20 mouse cellular contexts compared by ENCODE assay signal in the genomic region with DNA sequence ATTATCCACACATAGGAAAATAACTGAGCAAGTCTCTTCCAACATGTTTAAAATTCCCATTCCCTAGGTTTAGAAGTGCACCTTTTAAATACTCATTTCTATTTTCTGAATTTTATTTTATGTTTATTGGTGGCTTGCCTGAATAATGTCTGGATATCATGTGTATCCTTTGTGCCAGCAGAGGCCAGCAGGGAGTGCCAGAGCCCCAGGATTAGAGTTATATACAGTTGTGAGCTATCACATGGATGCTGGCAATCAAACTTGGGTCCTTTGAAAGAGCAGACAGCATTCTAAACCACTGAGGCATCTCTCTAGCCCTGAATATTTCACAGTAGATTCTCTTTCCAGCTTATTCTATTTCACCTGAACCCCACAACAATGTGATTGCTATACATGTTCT.
A peak's percentile ranks its signal among the peaks of the same experiment; 100 is the strongest.
DNase-seq lines count a peak whose midpoint lies in the region; ATAC-seq and TF ChIP-seq lines count a peak whose summit lies in the region.
"Had no signal": no experiment of that assay in that cellular context is flagged by ENCODE, and none has a peak within 500 bp of the region (broad histone marks: within the 10 kb centered on the region; RNA-seq: fewer than 3 reads in every experiment).

No protein-coding gene starts in this region.

- no peak for DNase-seq in kidney, postnatal 0 days (ENCODE audit: low spot score)
- DNase-seq in kidney, adult 9 months: no peak
- DNase-seq in liver, postnatal 0 days: no peak
- no peak for DNase-seq in liver
- DNase-seq in Patski (ENCODE audit: low read depth, low spot score): no peak
- DNase-seq: adrenal gland, postnatal 14 days; cerebellum, adult 2 months; cerebellum, postnatal 10 days; gastrocnemius, postnatal 10 days; heart, adult 18-20 months; heart, postnatal 10 days; heart, postnatal 4 days had no signal

- no peak for ATAC-seq in kidney, postnatal 0 days (replicated peaks; ENCODE audit: low FRiP score, low read depth)
- no peak for ATAC-seq in liver, postnatal 0 days
- ATAC-seq in Patski: no peak
- ATAC-seq in erythroid progenitor cell, adult 5-6 weeks (replicated peaks; ENCODE audit: low FRiP score, poor library complexity, severe bottlenecking): no peak
- no peak for ATAC-seq in activated CD4-positive, CD25-positive, alpha-beta regulatory T cell, adult 4 months
- ATAC-seq: forebrain, embryonic 15.5 days; hindbrain, embryonic 16.5 days had no signal

- CTCF ChIA-PET in Patski (lab: Charles Lee): interaction anchor here (0.9 to 4.2 kb wide), 7 partner anchors 11 to 394 kb away, joined by 3 to 23 read pairs (median 3); no protein-coding TSS in a partner anchor

- H3K4me1 ChIP-seq in kidney, postnatal 0 days (replicated peaks; ENCODE audit: insufficient read depth, low read length): no peaks in the 10 kb centered on the region
- H3K4me1 ChIP-seq in liver, postnatal 0 days (ENCODE audit: insufficient read depth): peaks cover 3% of the 10 kb centered on the region

- POLR2A ChIA-PET in Patski (lab: Charles Lee): no interaction called here

- no peak overlapping the region for H3K9ac ChIP-seq in kidney, postnatal 0 days (ENCODE audit: low read depth, low read length)
- H3K9ac ChIP-seq in liver, postnatal 0 days (replicated peaks): no peak overlapping the region
- H3K9ac ChIP-seq: forebrain, embryonic 15.5 days; hindbrain, embryonic 12.5 days had no signal

- in situ Hi-C loops in Patski (cut with MboI; ENCODE audit: low pct_unique_long_range_greater_than_20kb): loop anchor here (5.0 kb wide), 3 partner anchors 118 to 393 kb away; no protein-coding TSS in a partner anchor

- H3K27me3 ChIP-seq in kidney, postnatal 0 days (ENCODE audit: insufficient read depth, low read length): no peaks in the 10 kb centered on the region
- H3K27me3 ChIP-seq in liver, postnatal 0 days (ENCODE audit: insufficient read depth, low read length): no peaks in the 10 kb centered on the region
- no peaks in the 10 kb centered on the region for H3K27me3 ChIP-seq in Patski
- H3K27me3 ChIP-seq: forebrain, embryonic 15.5 days; hindbrain, embryonic 12.5 days had no signal

- H3K4me2 ChIP-seq in kidney, postnatal 0 days (ENCODE audit: low read length): no peak overlapping the region
- no peak overlapping the region for H3K4me2 ChIP-seq in liver, postnatal 0 days (ENCODE audit: low read depth, low read length)
- H3K4me2 ChIP-seq: forebrain, embryonic 15.5 days; hindbrain, embryonic 12.5 days had no signal

- H3K9me3 ChIP-seq in kidney, postnatal 0 days (replicated peaks; ENCODE audit: low read length): no peaks in the 10 kb centered on the region
- no peaks in the 10 kb centered on the region for H3K9me3 ChIP-seq in liver, postnatal 0 days (ENCODE audit: low read length)
- H3K9me3 ChIP-seq: embryonic facial prominence, embryonic 10.5 days; forebrain, embryonic 10.5 days; forebrain, embryonic 15.5 days; heart, embryonic 10.5 days; hindbrain, embryonic 12.5 days had no signal

- H3K27ac ChIP-seq in kidney, postnatal 0 days: no peak overlapping the region
- H3K27ac ChIP-seq in liver, postnatal 0 days (ENCODE audit: low read depth): no peak overlapping the region
- H3K27ac ChIP-seq: embryonic facial prominence, embryonic 10.5 days; forebrain, embryonic 10.5 days; forebrain, embryonic 15.5 days; heart, embryonic 10.5 days; hindbrain, embryonic 12.5 days had no signal

- peak; percentile 26; the same call in 1 of the 2 replicates for TF ChIP-seq CTCF in kidney, postnatal 0 days (IDR thresholded peaks at IDR 0.05; ENCODE audit: low read depth)
- TF ChIP-seq CTCF in liver, postnatal 0 days (IDR thresholded peaks at IDR 0.05; ENCODE audit: low read depth): peak; percentile 21; the same call in 1 of the 2 replicates
- peak; percentile 46 for TF ChIP-seq CTCF in Patski (IDR thresholded peaks at IDR 0.05)

- H3K36me3 ChIP-seq in kidney, postnatal 0 days (ENCODE audit: insufficient read depth, low read length): no peaks in the 10 kb centered on the region
- no peaks in the 10 kb centered on the region for H3K36me3 ChIP-seq in liver, postnatal 0 days (replicated peaks; ENCODE audit: insufficient read depth, low read length)
- H3K36me3 ChIP-seq: embryonic facial prominence, embryonic 10.5 days; forebrain, embryonic 10.5 days; forebrain, embryonic 15.5 days; heart, embryonic 10.5 days; hindbrain, embryonic 12.5 days had no signal

- no peak for TF ChIP-seq EP300 in liver, postnatal 0 days (IDR thresholded peaks at IDR 0.05; ENCODE audit: low read depth)

- no peak overlapping the region for H3K4me3 ChIP-seq in kidney, postnatal 0 days (replicated peaks; ENCODE audit: low read depth, low read length)
- no peak overlapping the region for H3K4me3 ChIP-seq in liver, postnatal 0 days (ENCODE audit: low read depth, low read length)
- H3K4me3 ChIP-seq: embryonic facial prominence, embryonic 10.5 days; forebrain, embryonic 10.5 days; forebrain, embryonic 15.5 days; heart, embryonic 10.5 days; hindbrain, embryonic 12.5 days had no signal
